Mouse (Mus musculus): Measurements from ENCODE around the gene Mfsd1. TPM values are rescaled to one million over a fixed set of nuclear protein-coding genes. Genes with fewer than 3 reads are reported as not detected.

Gene Mfsd1
- polyA plus RNA-seq, 1 experiment from 2014 or later, result 42.9 TPM

Other genes starting within 250 kb of the Mfsd1 start
- gene Mlf1, start 208.6 kb upstream of the Mfsd1 start, polyA plus RNA-seq (2014; fragmentation: Nextera tagmentation; extraction: Ambion mirVana), result 34.3 and 34.4 TPM in 2 replicates
- not detected in 2 replicates for gene Gm17402, start 207.6 kb upstream of the Mfsd1 start, polyA plus RNA-seq (2014; fragmentation: Nextera tagmentation; extraction: Ambion mirVana)
- gene Gfm1, start 152.6 kb upstream of the Mfsd1 start, polyA plus RNA-seq (2014; fragmentation: Nextera tagmentation; extraction: Ambion mirVana), result 26.1 and 34.3 TPM in 2 replicates
- gene Lxn, start 118.8 kb upstream of the Mfsd1 start, polyA plus RNA-seq (2014; fragmentation: Nextera tagmentation; extraction: Ambion mirVana), result 237 and 247 TPM in 2 replicates
- 2.3 and 3.5 TPM in 2 replicates for gene Rarres1, start 67.2 kb upstream of the Mfsd1 start, polyA plus RNA-seq (2014; fragmentation: Nextera tagmentation; extraction: Ambion mirVana)